Mouse (Mus musculus): ENCODE data around the gene Insr.
A peak's percentile ranks its signal among the peaks of the same experiment; 100 is the strongest.

The Insr gene

DNA sequence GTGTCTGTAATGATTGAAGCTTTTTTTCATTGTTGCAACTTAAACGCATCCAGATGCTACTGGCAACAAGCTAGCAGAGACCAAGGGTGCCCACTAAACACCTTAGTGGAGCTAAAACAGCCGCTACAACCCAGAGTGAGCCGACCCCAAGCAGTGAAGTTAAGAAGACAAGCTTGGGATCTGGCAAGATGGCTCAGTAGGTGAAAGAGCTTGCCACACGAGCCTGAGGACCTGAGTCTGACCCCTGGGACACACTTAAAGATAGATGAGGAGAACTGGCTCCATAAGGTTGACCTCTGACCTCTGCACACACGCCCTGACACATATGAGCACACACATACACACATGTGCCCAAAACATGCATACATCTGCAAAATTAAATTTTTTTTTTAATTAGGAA is 4.2 kb downstream of the Insr start:
- no peak for DNase-seq (ENCODE audit: low read depth in 1 of 2, low spot score in 2 of 2)

DNA sequence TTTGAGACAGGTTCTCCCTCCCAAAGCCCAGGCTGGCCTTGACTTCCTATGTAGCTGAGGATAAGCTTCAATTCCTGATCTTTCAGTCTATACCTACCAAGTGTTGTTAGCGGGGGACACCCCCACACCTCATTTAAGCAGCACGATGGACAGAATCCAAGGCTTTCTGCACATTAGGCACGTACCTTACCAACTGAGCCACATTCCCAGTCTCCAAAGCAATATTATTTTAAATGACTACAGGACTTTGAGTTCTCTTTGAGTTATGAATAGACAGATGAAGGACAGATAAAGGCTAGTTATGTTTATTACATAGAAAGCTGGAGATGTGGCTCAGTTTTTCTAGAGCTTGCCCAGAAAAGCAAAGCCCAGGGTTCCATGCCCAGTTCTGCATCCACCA is 5.6 kb downstream of the Insr start:
- DNase-seq (ENCODE audit: low read depth in 1 of 2, low spot score in 2 of 2) = no peak

DNA sequence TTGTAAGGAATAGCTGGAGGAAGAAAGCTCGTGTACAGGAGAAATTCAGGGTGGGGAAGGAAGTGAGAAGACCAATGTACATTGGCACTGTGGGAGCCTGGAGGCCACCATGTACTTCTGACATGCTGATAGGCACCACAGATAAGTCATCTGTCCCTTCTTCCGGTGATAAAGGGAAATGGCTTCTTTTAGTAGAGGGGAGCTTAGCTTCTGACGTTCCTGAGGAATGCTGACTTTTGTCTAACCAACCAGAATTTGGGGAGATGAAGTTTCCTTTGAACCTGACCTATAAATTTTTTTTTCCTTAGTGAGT is 12.0 kb downstream of the Insr start:
- DNase-seq (ENCODE audit: low read depth in 1 of 2, low spot score in 2 of 2) = no peak

DNA sequence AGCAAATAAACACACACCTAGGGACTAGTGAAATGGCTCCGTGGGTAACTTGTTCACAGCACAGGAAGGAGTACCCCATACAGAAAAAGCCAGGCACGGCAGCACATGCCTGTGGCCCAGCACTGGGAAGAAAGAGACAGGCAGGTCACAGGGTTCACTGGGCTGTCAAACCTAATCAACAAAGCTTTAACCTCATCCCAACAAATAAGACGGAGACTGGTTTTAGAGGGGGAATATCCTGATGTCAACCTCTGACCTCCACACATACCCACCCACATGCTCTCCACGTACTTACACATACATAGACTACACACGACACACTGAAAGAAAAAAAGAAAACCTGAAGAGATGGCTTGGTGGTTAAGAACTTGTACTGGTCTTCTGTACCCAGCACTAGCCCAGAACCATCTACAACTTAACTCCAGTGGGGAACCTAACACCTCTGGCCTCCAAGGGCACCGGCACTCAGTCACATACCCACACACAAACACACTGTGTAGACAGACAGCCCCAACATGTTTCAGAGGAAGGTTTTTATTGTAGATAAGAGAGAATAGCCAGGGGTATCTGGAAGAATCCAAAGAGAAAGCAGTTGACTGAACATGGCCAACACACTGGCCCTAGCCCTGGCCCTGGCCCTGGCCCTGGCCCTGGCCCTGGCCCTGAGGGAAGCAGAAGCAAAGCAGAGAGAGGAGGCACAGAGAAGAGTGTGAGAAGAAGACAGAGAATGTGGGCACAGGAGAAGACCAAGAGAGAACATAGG is 12.6 kb downstream of the Insr start:
- DNase-seq (ENCODE audit: low read depth in 1 of 2, low spot score in 2 of 2) = no peak

DNA sequence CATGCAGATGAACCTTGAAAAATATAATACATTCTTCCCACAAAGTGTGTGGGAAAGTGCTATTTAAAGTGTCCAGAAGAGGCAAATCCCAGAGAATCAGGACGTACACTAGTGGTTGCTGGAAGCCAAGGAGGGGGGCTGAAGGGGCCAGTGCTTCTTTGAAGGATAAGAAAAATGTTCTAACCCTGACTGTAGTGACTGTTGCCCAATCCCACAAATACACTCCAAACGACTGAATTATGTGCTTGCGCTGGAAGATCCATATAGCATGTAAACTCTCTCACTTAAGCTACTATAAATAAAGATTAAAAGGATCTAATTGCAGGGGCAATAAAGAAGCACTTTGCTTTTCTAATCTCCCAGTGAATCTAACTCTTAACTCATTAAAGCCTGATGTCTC is 14.2 kb downstream of the Insr start:
- DNase-seq (ENCODE audit: low read depth in 1 of 2, low spot score in 2 of 2) = no peak

DNA sequence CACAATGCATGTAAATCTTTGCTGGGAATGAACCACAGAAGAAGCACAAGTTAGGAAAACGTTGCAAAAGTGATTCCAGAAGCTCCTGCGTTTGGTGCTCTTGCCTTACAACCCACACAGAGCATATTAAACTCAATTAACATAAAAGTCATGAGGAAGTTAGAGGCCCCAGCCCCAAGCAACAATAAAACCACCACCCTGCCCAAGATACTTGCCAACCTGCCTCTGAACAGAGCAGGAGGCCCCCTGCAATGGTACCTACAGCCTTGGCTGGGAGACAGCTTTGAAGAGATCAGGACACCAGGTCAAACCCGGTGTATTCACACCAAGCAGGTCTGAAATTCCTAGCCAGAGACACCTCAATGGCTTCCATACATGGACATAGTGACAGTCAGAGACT is 16.6 kb downstream of the Insr start:
- no peak for DNase-seq (ENCODE audit: low read depth in 1 of 2, low spot score in 2 of 2)

DNA sequence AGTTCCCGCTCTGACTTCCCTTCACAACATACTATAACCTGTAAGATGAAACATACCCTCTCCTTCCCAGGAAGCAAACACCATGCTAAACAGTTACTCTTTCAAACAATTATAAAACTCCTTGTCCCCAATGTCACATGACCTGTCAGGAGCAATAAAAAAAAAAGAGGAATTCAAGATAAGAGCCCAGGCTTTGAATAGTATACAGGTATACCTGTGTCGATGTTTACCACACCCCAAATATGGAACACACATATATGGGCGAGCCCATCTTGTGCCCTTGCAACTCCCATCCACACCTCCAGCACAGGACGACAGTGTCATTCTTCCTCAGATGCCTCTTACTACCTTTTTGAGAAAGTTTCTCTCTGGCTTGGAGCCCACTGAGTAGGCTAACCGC is 18.3 kb downstream of the Insr start:
- DNase-seq (ENCODE audit: low read depth in 1 of 2, low spot score in 2 of 2) = no peak

DNA sequence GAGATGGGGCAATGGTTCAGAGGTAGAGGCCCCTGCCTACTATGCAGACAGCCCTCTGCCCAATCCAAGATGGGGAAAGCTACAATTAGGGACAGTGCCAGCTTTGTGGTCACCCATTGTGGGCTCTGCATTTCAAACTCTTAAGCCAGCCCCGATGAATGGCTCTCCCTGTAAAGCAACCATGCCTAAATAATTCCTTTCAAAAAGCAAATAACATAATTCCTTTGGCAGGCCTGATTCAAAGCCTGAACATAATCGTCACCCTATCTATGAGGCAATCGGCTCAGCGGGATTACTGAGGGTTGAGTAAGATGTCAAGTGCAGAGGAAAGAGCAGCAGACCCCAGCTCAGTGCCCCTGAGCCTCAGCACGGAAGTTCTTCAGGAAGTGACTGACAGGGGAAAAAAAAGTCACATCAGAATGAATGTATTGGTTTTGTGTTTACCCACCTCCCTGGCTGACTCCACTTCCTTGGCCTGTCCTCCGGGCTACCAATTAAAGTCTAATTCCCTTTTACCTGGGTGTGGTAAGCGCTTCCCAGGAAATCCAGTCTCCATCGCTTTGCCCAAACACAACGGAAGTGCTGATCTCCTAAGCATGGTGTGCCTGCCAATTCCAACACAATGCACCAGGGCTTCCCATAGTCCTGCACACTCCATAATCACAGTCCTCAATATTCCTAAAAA is 19.1 kb downstream of the Insr start:
- no peak for DNase-seq (ENCODE audit: low read depth in 1 of 2, low spot score in 2 of 2)

DNA sequence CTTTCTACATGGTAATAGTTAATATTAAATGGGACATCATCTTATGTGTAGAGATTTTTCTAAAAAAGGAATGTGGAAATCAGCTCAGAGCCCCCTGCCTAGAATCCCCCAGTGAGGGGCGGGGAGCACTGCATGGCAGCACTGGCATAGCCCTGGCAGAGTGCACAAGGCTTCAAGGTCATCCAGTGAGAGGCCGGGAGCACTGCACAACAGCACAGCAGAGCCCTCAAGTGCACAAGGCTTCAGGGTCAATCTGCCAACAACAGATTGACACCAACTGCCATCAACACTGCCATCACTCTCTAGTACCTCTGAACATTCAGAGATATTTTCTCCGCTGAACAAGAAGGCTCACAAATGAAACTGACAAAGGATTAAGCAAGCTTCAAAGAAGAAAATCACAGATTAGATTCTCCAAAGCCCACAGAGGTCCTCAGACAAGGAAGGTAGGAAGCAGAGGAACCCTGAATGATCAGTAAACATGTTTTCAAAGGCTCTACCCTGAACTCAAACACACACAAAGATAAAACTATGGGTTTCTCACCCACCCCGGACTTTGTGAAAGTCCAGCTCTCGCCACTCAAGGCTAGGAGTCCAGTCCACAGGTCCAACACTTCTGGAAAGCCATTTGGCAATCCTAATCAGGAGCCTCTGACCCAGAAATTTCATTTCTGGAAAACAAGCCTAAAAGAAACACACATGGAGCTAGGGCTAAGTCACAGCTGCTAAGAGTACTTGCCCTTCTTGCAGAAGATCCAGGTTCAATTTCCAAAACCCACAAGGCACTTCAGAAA is 23.1 kb downstream of the Insr start:
- no peak for DNase-seq (ENCODE audit: low read depth in 1 of 2, low spot score in 2 of 2)

DNA sequence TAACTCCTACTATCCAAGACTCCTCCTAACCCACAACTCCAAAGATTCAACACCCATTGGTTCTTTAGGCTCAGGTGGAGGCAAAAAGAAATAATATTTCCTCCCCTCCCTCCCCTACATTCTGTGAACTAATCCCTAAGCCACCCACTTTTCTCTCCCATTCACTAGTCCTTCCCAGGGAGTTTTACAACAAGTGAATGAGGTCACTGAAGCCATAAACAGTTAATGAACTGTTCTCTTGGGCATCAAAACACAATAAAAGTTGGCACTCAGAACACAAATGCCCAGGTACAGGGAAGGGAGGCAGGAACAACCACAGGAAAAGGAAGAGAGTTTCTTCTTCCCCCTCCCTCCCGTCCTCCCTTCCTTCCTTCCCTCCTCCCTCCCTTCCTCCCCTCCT is 24.1 kb downstream of the Insr start:
- no peak for DNase-seq (ENCODE audit: low read depth in 1 of 2, low spot score in 2 of 2)

DNA sequence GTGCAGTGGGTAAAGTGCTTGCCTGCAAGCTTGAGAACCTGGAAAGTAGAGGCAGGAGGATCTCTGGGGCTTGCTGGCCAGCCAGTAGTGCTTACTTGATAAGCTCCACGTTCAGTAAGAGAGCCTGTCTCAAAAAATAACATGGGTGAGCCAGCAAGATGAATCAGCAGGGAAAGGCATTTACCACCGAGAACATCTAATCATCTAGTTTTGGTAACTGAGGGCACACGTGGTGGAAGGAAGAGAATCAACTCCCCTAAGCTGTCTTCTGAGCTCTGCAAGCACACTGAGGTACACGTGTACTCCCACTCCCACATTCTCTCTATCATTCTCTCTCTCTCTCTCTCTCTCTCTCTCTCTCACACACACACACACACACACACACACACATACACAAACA is 26.2 kb downstream of the Insr start:
- no peak for DNase-seq (ENCODE audit: low read depth in 1 of 2, low spot score in 2 of 2)

DNA sequence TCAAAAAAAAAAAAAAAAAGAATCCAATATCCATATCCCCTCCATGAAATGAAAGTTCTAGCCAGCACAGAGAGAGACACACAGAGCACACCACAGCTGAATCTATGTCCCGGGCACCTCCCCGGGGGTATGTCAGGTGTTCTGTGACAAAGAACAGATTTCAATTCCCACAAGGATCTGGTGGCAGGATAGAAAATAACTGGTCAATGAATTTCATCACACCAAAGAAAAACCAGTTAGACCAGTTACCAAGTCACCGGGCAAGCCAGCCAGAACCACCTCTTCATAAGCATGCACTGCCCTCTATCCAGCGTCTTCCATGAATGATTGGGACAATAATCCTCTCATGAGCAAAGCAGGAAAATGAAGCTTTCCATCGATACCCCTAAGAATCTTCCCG is 26.8 kb downstream of the Insr start:
- no peak for DNase-seq (ENCODE audit: low read depth in 1 of 2, low spot score in 2 of 2)

DNA sequence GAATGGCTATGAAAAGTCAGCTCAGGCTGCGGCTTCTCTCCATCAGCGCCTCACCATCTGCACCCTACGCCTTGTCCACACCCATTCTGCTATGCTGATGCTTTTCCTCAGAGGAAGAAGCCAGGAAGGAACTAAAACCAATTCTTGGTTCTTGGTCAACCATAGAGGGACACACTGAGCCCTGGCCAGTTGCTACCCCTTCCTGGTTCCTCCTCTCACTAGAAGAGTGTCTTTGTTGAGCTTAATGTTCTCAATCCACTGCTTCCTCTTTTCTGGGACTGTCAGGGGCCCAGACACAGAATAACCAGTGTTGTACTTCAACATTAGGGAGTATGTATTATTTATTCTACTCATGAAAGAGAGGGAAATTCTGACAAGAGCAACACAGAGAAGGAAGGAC is 28.3 kb downstream of the Insr start:
- peak; percentile 44 to 62 for DNase-seq (ENCODE audit: low read depth in 1 of 2, low spot score in 2 of 2)

DNA sequence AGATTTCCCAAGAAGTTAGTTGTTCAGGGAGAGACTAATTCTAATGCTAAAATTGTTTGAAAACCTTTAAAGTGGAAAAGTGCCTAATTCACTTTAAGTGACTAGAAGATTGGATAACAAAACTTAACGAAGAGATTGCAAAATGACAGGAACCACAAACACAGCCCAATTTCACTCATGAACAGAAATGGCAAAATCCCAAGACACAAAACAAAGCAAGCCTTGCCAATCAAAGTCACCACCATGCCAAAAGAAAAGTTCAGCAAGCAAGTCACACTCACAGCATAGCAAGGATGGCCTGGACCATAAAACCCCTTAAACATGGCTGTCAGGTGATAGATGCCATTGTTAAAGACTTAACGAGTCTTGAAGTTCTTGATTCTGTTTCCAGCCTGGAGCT is 29.5 kb downstream of the Insr start:
- DNase-seq (ENCODE audit: low read depth in 1 of 2, low spot score in 2 of 2) = no peak

DNA sequence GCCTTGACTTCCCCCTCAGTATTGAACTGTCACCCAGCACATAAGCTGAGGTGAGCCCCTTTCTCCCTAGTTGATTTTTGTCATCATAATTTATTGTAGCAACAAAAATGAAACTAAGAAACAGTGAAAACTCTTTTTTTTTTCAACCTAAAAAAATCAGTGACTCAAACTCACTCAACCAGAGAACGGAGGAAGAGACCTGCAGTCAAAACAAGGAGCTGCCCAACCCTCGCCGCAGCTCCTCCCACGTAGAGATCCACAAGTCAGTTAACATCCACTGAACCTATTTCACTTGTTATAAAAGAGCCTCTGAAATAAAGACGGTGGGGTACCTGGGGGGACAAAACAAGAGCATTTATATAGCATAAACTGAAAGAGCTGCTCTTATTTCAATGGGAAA is 30.7 kb downstream of the Insr start:
- DNase-seq (ENCODE audit: low read depth in 1 of 2, low spot score in 2 of 2) = no peak

DNA sequence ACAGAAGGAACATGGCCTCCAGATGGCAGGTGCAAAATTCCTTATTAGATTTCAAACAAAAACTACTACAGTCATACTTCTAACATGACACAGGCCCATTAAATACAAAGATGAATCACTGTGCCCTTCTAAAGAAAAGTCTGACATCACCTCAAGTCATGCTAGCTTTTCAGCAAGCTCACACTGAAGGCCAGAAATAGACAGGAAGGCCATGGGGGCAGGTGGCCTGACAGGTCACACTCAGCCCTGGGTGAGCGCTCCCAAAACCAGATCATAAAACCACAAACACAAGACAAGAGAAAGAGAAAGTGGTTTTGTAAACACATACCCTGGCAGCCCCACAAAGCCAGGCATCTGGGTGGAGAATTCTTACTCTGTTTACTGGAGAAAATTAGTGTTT is 32.3 kb downstream of the Insr start:
- no peak for DNase-seq (ENCODE audit: low read depth in 1 of 2, low spot score in 2 of 2)

DNA sequence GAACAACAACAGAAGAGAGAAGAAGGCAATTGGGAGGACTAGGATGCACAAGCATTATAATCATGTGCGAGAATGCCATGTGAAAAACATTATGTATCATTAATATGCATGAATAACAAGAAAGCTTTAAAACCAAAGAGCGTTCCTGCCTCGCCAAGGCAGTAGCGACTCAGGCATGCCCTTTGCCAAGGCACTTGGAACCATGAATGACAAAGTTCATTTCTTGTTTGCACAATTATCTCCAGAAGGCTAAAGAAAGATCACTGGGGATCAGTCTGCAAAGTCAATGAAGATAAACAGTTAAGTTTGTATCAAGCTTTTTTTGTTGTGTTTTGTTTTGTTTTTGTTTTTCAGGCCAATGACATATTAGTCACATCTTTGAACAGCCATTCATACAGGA is 36.2 kb downstream of the Insr start:
- DNase-seq (ENCODE audit: low read depth in 1 of 2, low spot score in 2 of 2) = no peak

DNA sequence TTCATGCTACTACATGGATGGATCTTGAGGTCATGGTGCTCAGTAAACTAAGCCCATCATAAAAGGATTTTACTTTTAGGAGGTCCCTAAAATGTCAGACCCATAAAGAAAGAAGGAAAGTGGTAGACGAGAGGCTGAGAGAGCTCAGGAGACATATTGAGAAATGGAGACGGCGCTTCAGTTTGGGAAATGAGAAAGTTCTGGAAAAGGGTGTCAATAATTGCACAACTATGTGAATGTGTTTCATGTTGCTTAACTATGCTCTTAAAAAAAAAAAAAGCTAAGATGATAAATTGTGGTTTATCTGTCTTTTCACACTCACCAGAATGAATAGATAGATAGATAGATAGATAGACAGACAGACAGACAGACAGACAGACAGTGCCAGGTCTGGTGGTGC is 38.7 kb downstream of the Insr start:
- no peak for DNase-seq (ENCODE audit: low read depth in 1 of 2, low spot score in 2 of 2)

DNA sequence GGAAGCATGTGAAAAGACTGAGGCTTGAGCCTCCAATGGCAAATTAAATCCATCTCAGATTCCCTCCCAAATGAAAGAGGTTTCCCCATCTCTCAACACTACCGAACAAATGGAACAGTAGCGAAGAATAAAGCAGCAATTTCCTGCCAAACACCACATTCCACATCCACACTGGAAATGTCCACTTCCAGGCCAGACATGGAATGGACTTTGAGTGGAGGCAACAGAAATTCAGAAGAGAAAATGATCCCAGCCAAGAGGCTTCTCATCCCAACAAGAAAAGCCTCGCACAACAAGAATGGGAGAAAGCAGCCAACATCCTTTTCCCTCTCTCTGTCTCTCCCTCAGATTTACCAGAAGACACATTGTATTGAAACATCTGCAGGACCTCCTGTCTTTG is 39.8 kb downstream of the Insr start:
- no peak for DNase-seq (ENCODE audit: low read depth in 1 of 2, low spot score in 2 of 2)

DNA sequence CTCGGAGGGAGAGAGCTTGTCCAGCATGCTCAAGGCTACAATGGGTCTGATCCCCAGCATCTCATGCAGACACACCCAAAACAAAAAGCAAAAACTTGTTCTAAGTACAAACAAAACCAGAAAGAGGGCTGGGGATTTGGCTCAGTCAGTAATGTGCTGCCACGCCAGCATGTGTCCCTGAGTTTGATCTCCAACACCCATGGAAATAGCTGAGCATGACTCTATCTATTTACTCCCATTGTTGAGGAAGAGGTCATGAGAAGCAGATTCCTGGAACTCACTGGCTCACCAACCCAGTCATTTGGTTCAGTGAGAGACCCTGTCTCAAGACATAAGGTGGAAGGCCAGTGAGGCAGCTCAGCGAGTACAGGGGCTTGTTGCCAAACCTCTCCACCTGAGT is 40.6 kb downstream of the Insr start:
- no peak for DNase-seq (ENCODE audit: low read depth in 1 of 2, low spot score in 2 of 2)

DNA sequence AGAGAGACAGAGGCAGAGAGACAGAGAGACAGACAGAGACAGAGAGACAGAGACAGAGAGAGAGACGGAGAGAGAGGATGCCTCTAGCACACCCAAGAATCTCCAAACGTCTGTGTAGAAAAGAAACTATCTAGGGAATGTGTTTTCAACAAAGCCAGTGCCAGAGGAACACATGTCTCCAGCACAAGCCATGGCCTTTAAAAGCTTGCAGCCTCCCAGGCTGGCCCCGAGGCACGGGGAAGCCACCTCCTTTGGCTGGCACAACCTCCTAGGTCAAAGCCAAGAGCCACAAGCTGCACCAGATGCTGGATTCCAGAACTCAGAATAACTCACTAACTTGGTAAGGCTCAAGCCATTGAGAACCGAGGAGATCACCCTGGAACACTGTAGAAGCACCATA is 42.1 kb downstream of the Insr start:
- no peak for DNase-seq (ENCODE audit: low read depth in 1 of 2, low spot score in 2 of 2)

DNA sequence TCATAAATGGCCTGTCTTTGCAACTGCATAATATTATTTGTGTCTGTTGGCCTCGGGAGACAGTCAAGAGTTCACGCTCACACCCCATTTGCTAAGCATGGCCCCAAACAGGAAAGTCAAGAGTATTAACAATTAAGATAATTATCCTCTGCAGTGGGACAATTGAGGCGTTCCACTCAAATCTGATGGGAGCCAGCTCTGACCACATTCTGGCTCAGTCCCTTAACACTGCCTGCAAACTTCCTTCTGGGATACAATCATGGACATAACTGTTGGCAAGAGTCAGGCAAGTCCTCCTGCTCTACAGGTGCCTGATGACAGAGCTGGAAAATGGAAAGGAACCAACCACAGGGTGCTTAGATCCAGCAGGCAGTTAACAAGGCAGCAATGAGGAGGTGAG is 43.1 kb downstream of the Insr start:
- DNase-seq (ENCODE audit: low read depth in 1 of 2, low spot score in 2 of 2) = no peak

DNA sequence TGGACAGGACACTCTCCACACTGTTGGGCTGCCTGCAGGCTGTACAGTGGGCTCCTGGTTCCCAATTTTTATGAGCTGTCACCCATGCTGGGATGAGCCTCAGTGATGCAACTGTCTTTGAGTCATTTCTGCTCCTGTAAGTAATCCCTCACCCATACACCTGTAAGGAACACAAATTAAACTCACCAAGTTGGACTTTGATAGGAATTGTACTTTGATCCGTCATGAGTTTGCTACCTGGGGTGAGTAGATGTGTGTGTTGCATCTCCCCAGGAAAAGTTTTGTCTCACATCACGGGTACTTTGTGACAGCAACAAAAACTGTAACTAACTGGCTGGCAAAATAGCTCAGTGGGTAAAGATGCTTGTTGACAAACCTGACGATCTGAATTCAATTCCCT is 44.8 kb downstream of the Insr start:
- no peak for DNase-seq (ENCODE audit: low read depth in 1 of 2, low spot score in 2 of 2)
